Mouse (Mus musculus) cerebellum, adult 11 months (tissue): Measurements from ENCODE around the gene Usp39.

Experiments used
- DNase-seq: peaks from one replicate; pipeline ENCODE4 v3.0.0; 2022

Usp39 gene

DNA sequence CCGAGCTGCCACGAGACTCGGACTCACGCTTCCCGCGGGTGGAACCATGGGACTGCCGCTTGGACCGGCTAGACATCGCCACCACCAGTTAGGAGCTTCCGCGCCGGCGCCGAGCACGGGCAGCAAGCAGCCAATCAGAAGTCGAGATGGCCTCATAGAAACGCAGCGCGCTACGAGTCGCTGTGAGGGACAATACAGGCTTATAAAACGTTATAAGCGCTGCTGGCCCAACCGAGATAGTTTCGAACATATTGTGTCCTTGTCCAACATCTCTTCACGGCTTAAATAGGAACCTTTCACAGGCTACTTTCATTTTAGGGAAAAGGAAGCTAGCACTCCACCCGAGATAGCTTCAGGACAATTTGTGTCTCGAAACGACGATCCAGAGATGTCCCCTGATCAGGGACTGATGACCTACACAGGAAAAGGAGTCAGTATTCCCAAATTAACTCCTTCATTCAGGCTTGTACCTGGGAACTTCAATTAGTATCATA, at the start of gene Usp39:
Gene Usp39 (minus strand): TSS at position 111 of the 494 bp plus-strand sequence.
- peak; percentile 92 for DNase-seq

DNA sequence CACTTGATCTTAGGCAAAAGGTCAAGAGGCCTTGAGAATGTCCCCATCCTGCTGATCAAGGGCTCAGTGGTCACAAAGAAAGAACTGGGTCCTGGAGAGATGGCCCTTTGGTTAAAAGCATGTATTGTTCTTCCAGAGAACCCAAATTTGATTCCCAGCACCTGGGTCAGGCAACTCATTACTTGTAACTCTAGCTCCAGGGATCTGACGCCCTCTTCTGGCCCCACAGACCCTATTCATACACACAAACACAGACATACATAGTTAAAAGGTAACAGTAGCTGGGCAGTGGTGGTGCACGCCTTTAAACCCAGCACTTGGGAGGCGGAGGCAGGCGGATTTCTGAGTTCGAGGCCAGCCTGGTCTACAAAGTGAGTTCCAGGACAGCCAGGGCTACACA, 47.4 kb upstream of the Usp39 start:
- no peak for DNase-seq

DNA sequence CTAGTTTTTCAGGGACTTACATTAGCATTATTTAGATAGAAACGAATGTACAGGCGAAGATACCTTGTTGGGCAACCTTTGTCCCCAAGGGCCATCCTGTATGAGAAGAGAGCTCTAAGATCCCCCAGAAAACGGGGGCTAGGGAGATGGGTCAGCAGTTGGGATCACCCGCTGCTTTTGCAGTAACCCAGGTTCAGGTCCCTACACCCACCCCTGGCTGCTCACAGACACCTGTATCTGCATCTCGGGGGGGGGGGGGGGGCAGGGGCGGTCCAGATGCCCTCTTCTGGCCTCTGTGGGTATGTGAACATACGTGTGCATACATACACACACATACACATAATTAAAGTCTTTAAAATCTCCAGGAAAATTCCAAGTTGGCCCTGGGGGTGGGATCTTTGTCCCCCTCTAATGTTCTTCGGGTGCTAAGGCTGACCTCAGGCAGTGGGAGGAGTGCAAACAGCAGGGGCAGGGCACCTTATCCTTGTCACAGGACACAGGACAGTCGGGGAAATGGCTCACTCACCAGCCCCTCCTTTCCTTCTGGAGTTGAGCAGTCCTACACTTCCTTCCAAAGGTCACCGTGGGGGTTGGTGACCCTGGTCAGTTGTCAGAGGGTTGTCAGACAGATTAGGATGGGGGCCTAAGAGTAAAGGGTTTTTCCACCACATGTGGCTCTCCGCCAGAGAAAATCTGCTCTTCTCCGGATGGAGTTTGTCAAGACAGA, 46.0 kb upstream of the Usp39 start:
- DNase-seq, result no peak

DNA sequence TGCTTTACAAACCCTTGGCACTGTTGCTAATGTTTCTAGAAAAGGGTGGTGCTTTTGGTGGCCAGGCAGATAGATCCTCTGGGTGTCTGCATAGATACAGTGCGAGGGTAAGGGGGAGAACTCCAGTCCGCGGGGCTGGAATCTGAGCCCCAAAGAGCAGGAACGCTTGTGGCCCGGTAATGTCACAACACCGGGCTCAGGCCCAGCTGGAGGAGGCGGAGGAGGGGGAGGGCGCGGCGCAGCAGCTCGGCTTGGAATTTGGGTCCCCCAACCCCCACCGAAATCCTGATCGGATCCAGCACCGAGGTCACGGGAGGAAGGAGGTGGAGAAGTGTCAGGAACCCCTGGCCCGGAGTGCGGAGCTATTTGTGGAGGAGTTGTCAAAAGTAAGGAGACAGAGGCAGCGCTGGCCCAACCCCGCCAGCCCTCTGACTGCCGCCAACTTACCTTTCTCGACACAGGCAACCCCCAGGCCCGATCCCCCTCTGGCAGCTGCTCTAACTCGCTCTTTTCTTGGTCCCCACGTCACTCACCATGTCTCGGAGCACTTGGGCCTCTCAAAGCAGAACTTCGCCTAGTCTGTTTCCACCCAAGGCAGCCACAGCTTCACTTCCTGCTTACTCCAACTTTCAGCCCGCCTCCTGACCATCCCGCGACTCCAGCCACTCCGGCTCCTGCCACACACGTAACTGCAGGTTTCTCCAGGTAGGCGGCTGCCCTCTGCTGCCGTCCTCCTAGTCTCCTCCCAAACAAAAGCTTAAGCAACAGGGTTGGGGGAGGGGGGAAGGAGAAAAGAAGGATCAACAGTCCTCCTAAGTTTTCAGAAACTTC, 45.2 kb upstream of the Usp39 start, which contains the start of gene Vamp8:
Gene Vamp8 (minus strand): TSS at position 763 of the 831 bp plus-strand sequence.
- DNase-seq, result peak; percentile 51

DNA sequence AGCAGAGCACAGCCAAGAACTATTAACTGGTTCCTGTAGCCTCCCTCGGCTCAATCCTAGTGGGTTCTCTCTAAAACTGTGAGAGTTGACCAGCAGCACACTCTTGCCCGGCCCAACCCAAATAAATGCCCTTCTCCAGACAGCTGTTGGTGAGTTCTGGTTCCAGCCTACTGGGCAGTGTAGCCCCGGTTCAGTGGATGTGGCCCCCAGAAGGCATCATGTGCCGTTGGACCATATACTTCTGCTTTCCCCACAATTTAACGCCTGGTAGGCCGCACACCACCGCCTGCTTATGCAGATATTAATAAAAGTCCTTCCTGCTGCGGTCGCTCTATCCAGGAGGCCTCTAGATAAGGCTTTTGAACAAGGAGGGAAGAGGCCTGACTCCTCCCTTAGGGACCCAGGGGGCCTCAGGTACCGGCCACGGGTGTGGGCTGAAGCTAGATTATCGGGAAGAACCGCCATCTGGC, 44.5 kb upstream of the Usp39 start:
- peak; percentile 21 for DNase-seq

DNA sequence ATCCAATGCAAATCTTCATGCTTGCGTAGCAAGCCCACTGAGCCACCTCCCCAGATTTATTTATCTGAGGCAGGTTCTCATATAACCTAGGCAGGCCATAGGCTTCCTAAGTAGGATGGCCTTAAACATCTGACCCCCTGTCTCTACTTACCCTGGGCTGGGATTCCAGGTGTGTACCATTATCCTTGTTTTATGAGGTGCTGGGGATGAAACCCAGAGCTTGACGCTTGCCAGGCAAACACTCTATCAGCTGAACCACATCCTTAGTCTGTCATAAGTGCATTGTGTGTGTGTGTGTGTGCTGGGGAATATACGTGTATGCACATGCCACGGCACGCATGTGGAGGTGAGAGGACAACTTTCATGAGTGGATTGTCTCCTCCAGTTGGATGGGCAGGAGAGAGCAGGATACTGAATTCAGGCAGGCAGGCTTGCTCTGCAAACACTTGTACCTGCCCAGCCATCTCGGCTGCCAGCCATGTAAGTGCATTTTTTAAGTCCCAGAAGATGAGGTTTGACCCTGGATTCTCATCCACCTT, 43.9 kb upstream of the Usp39 start:
- no peak for DNase-seq

DNA sequence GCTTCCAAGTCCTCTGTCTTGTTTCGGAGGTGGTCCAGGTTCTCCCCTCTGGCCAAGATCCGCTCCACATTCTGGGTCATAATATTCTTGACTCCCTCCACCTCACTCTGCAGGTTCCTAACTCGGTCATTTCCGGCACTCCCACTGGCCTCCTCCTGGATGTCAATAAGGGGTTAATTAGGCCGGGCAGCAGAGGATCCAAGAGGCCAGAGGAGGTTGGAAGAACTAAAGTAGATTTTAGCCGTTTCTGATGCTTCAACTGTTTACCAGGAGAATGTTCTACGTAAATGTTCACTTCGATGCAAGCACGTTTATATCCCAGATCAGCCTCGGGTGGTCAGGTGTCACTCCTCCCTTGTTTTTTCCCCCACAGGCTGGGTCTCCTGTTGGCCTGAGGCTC, 43.3 kb upstream of the Usp39 start:
- DNase-seq, result no peak

DNA sequence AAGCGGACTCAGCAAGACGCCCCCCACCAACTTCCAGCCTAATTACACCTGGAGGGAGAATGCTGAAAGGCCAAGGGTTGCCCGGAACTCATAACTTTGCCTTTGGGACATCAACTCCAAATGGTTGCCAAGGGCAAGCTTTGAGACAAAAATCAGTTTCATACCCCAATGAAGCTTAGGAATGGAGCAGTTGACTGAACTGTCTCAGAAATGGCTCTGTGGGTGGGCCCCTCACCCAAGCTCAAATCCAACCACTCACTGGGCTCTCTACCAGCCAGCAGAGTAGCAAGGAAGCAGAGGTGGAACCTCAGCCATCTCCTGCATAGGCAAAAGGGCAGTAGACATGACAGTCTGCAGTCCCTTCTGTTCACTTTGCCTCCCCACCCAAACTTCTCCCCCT, 42.8 kb upstream of the Usp39 start:
- no peak for DNase-seq

DNA sequence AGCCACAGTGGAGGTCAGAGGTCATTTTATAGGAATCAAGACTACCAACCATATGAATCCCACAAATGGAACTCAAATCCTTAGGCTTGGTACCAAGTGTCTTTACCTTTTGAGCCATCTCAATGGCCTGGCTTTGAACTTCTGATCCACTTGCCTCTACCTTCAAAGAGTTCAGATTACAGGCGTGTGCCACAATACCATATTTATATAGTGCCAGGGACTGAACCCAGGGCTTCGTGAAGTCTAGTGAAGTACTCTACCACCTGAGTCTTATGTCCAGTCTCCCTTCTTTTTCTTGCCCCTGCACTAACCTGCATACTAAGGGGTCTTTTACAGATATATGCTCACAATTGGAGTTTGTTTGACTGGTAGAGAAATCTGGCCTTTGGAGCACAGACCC, 41.6 kb upstream of the Usp39 start:
- DNase-seq, result no peak

DNA sequence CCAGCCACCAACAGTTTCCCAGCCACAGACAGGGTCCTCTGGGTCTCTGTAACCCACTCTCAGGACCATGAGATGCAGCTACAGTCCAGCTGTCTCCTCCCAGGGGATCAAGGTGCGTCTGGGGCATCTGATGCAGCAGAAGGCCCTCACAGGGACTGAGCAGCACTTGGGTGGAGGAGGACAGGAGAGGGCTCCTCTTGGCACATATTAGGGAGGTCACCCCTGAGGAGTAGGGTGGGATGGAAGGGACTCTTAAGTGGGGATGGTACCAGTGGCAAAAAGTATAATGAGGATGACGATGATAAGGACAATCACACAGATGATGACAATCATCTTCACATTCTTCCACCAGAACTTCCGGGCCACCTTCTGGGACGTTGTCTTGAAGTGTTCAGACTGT, 40.3 kb upstream of the Usp39 start:
- no peak for DNase-seq

DNA sequence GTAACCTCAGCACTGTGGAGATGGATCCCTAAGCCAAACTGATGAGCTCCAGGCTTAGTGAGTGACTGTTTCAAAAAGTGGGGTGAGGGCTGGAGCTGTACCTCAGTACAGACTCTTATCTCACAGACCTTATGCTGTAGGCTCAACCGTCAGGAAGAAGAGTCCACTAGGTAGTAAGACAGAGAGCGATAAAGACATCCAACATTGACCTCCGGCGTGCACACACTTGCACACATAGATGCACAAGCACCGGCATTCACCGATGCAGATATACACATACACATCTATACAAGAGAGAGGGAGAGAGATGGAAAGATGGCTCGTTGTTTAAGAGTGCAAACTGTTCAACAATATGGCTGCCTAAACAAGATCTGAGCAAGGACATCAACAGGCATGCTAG, 39.0 kb upstream of the Usp39 start:
- no peak for DNase-seq

DNA sequence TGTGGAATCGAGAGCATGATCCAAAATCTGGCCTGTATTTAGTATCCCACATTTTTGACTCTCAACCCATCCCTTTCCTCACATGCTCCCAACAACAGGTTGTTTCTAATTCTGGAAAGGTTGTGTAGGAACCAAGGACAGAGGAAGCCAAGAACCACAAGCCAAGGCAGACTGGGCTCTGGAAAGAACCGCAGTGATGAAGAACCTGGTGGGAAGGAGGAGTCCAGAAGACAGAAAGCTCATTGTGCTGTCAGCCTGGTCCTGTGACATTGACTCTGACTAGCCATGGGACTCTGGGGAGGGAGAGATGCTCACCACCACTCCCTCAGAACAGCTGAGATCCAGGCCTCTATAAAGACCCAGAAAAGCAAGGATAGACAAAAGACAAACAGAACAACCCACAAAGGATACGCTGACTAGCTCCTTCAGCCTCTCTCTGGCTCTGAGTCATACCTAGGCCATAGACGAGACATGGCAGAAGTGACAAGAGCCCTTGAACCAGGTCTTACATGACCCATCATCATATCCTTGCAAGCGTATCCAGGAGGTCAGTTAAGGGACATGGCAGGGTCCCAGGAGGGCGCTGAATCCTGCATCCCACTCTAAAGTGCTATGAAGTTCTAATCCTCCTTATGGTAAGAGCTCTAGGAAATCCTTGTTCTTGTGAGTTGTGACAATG, 38.3 kb upstream of the Usp39 start:
- no peak for DNase-seq

DNA sequence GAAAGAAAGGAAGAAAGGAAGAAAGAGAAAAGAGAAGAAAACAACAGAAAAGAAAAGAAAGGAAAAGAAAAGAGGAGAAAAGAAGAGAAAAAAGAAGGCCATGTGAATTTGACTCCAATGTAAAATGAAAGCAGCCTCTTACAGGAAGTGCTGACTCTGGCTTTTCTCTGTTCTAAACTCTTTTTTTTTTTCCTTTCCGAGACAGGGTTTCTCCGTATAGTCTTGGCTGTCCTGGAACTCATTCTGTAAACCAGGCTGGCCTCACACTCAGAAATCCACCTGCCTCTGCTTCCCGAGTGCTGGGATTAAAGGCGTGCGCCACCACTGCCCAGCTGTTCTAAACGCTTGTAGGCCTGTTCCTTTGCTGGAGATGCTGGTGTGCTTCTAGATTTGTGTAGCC, 37.5 kb upstream of the Usp39 start:
- no peak for DNase-seq

DNA sequence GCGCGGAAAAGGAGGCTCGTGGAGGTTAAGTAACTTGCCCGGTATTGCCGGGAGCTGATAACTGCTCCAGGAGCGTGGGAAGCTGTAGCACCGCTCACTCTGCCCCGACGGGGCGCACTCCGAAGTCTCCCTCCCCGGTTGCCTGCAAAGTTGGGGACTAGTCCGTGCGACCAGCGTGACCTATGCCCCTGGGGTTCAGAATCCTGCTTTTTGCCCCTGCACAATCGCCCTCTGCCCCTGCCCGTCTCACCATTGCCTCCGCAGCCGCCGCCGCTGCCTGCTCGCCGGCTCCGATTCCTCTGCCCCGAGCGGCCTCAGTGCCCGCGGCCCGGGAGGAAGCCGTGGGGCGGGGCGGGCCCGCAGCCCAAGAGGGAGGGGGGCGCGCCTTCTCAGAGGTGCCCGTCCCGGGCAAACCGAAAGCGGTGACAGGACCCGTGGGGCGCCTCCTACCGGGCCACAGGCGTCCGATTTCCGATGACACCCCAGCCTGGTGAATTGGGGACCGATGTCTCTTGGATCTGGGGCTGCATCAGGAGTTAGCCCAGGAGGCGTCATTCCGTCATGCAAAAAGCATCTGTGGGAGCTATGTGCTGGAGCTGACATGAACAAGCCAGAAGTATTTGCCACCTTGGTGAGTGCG, 35.3 kb upstream of the Usp39 start, which contains the start of gene Vamp5:
Gene Vamp5 (minus strand): TSS at position 338 of the 640 bp plus-strand sequence.
- no peak for DNase-seq

DNA sequence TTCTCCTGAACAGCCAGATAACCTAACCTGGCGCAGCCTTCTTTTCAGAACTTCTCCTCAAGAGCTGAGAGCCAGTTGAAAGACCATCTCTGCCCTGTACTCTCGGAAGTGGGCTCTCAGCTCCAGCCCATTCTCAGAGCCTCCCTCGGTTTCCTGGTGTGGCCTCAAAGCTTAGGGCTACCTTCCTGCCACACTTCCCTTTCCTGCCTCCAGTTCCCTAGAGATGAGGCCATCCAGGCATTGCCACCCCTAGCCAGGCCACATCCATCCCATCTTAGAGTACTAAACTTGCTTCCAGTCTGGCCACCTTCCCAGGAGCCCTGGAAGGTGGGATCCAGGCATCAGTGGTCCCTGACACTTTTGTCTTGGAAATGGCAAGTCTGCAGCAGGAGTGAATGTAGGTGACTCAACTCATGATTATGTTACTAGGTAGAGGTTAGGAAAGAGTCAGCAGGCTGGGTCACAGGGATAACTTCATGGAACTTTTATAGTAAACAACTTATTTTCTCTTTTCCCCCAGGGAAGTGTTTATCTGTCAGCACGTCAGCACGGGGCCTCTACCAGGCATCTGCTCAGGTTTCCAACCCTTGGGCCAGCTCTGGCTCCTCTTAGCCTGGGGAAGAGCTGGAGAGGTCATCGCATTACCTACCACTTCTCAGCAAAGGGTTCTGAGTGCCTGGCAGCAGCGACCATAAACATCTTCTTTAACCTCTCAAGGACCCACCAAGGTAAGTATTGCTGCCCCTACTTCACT, 34.6 kb upstream of the Usp39 start:
- no peak for DNase-seq

DNA sequence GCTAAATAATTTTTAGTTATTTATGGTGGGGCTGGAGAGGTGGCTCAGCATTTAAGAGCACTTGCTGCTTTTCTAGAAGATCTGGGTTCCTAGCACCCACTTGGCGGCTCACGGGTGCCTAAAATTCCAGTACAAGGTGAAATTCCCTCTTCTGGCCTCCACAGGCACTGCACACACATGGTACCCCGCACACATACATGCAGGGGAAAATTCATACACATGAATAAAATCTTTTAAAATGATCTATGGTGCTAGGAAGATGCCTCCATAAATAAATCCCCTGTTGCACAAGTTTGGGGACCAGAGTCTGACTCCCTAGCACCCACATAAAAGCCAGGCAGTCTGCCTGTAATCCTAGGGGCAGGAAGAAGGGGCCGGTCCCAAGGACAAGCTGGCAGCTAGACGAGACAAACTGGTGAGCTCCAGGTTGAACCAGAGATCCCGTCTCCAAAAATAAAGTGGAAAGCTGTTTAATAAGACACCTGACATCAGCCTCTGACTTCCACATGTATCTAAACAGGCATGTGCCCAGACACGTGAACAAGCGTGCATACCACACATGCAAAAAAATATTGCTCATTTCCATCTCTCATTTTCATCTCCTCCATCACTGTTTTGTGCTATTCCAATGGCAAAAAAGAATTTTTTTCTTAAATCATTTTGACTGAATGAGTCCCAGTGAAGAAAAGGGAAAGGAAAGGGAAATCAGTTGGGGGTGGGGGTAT, 33.7 kb upstream of the Usp39 start:
- no peak for DNase-seq

DNA sequence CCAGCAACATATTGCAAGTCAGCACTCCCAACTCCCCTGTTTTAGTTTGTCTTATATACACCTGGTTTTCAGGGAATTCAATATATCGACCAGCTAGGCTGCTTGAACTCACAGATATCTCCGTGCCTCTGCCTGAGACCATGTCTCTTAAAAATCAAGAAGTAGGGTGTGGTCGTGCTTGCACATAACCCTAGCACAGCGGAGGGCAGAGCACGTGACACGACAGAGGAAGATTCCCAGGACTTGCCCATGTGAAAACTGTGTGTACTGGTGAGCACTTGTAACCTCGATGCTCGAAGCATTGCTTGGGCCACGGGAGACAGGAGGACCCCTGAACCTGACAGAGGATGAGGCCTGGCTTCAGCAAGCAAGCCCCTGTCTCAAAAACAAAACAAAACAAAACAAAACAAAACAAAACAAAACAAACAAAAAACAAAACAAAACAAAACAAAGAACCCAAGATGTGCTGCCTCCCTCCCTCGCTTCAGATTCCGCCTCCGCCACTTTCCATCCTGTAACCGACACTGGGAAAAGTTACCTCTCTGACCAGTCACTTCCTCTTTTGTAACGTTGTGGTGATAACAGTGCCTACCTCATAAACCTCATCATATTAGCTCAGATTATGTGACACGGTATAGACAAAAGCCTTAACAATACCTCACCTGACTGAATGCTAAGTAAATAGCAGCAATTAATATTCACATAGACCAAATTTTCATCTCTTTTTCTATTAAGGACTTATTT, 30.0 kb upstream of the Usp39 start:
- DNase-seq, result no peak

DNA sequence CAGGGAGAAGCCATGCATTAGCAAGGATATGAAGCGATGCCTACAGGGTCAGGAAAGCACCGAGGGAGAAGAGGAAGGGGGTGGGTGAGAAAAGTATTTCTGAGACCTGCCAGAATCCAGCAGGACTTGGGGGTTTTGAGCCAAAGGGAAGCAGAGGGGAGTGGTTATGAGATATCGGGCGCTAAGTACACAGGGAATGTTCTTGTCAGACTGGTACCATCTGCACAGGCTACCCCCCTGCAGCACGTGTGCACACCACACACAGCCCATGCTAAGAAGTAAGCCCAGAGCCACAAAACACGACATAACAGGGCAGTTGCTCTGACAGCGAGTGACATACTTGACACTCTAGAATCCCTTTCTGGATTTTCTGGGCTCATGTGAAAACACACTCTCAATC, 29.2 kb upstream of the Usp39 start:
- no peak for DNase-seq

DNA sequence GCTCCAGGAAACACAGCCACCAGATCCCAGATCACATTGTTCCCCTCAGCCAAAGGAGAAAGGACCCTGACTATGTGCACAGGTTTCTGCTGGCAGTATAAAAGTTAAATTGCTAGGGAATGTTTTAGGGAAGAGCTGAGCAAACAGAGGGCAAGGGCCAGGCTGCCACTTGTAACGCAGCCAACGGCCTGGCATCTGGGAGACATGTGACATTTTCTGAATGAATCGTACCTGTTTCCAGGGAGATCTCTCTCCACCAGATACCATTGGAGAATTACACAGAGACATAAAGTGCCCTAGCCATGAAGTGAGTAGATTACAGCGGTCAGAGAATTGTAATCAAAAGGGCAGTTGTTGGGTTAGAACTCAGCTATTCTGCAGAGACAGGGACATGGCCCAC, 28.2 kb upstream of the Usp39 start:
- no peak for DNase-seq

DNA sequence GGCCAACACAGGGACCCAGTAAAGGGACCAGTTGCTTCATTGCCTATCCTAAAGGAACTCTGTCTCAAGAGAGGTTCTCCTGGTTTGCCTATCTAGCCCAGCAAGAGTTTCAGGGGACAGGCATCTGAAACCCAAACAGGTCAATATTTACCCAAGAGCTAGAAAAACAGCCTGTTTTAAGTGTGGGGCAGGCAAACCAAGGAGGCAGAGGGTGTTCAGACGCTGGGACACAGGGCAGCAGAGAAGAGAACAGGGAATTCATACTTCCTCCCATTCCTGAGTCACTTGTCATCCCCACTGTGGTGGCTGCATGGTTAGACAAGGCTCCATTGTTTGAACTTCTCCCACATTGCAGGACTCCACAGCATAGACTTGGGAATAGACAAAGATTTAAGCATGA, 26.6 kb upstream of the Usp39 start:
- no peak for DNase-seq
